Mouse (Mus musculus): Measurements from ENCODE around the gene Ucp1. TPM values are rescaled to one million over a fixed set of nuclear protein-coding genes. Genes with fewer than 3 reads are reported as not detected.
"Not testable (repeated sequence)": the region's sequence is repeated elsewhere in the genome, so short reads cannot be mapped to it uniquely, and the experiment has no call there.

Ucp1 gene
- polyA plus RNA-seq, 1 experiment from 2014 or later: not detected

DNA sequence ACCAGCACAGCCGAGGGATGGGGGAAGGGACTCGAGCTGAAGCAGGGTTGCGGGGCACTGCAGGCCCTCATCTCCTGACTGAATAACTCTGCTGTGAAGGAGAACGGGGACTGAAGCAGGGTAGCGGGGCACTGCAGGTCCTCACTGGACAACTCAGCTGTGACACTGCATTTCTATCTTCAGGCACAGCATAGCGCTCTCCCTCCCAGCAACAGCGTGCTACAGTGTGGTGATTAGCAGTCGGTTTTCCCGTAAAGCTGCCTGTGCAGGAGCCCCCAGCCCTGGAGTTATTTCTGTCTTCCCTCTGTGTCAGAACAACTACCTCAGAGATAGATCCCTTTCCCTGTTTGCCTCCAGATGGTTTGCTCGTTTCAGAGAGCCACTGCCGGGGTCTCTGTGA is 15.7 kb upstream of the Ucp1 start:
- no peak for ATAC-seq (ENCODE audit: insufficient read depth, low FRiP score)

DNA sequence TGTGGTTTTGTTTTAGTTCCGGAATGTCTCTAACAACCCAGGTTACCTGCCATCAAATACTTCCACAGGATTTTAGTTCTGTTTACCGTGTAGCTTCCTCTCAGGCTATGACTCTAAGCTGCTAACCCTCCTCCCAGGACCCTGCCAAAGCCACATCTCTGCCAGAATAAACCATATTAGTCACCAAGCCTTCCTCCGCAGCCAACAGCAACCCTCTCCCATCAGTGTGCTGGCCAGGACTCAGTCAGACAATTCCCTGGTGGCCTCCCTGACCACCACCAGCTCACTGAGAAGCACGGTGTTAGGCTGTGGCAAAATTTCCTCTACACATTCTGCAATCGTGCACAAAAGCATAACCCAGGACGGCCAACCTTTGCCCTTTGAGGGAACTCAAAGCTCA is 11.7 kb upstream of the Ucp1 start:
- no peaks in the 10 kb centered on the region for H3K4me1 ChIP-seq (ENCODE audit: control insufficient read depth, insufficient read depth, low read length)
- ATAC-seq (ENCODE audit: insufficient read depth, low FRiP score): no peak
- no peak overlapping the region for H3K27ac ChIP-seq (ENCODE audit: low read length)
- WGBS: 82% methylated on average over 6 of the region's 6 CpGs
- no peaks in the 10 kb centered on the region for H3K36me3 ChIP-seq (ENCODE audit: control insufficient read depth, insufficient read depth, low read length)
- no peaks in the 10 kb centered on the region for H3K27me3 ChIP-seq (ENCODE audit: control insufficient read depth, insufficient read depth, low read length)
- no peaks in the 10 kb centered on the region for H3K9me3 ChIP-seq (replicated peaks; ENCODE audit: control insufficient read depth, low read length)
- no peak overlapping the region for H3K9ac ChIP-seq (ENCODE audit: low read length)
- H3K4me2 ChIP-seq (ENCODE audit: low read depth, low read length): no peak overlapping the region
- H3K4me3 ChIP-seq (replicated peaks; ENCODE audit: low read length): no peak overlapping the region

More for the DNA sequence above, 15.7 kb upstream of the Ucp1 start:
- no peak overlapping the region for H3K4me2 ChIP-seq (ENCODE audit: low read depth, low read length)
- no peak overlapping the region for H3K27ac ChIP-seq (ENCODE audit: low read length)
- H3K27me3 ChIP-seq (ENCODE audit: control insufficient read depth, insufficient read depth, low read length): no peaks in the 10 kb centered on the region
- no peak overlapping the region for H3K4me3 ChIP-seq (replicated peaks; ENCODE audit: low read length)
- no peak overlapping the region for H3K9ac ChIP-seq (ENCODE audit: low read length)
- no peaks in the 10 kb centered on the region for H3K9me3 ChIP-seq (replicated peaks; ENCODE audit: control insufficient read depth, low read length)
- no peaks in the 10 kb centered on the region for H3K4me1 ChIP-seq (ENCODE audit: control insufficient read depth, insufficient read depth, low read length)
- 54% methylated on average over 11 of the region's 11 CpGs for WGBS
- no peaks in the 10 kb centered on the region for H3K36me3 ChIP-seq (ENCODE audit: control insufficient read depth, insufficient read depth, low read length)

DNA sequence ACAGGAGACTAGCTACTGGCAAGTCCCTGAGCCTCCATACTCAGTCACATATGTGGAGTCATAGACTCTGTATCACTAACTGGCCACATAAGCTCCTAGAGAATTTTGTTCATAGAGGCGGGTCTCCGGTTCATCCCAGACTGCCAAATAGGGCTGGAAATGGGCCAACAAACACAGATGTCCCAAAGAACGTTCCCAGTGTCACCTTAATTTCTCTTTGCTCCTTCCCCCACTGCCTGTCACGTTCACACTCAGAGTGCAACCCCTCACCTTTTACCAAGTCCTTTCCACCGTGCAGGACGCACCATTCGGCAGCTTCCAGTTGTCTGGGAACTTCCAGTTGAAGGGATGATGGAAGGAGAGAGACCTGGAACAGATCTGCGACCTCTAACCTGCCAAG is 4.8 kb upstream of the Ucp1 start:
- WGBS: 77% methylated on average over 8 of the region's 8 CpGs
- Histone ChIP-seq H3K4me1 (ENCODE audit: control insufficient read depth, insufficient read depth, low read length) (no peaks in the 10 kb centered on the region), H3K27me3 (ENCODE audit: control insufficient read depth, insufficient read depth, low read length) (peaks cover 12% of the 10 kb centered on the region; the same call in 1 of the 2 replicates), H3K9ac (ENCODE audit: low read length) (no peak overlapping the region), H3K36me3 (ENCODE audit: control insufficient read depth, insufficient read depth, low read length) (no peaks in the 10 kb centered on the region), H3K4me3 (replicated peaks; ENCODE audit: low read length) (no peak overlapping the region), H3K4me2 (ENCODE audit: low read depth, low read length) (no peak overlapping the region), H3K9me3 (replicated peaks; ENCODE audit: control insufficient read depth, low read length) (no peaks in the 10 kb centered on the region), H3K27ac (ENCODE audit: low read length) (no peak overlapping the region)
- no peak for ATAC-seq (ENCODE audit: insufficient read depth, low FRiP score)

DNA sequence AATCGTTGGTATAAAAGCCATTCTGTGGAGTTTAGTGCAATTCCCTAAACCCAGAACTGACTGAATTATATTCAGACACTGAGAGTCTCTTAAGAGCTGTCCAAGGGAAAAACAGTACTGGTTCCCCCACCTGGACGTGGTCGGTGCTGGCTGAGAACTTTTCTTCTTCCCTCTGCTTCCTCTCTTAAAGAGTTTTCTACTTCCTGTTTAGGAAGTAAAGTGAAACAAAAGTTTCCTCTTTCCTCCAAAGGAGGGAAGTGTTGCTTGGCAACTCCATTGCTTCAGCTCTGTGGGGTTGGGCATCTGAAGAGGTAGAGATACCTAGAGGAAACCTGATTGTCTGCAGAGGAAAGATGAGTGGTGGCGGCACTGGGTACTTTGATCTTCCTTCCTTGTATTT is 7.2 kb downstream of the Ucp1 start:
- Histone ChIP-seq H3K4me3 (replicated peaks; ENCODE audit: low read length) (no peak overlapping the region), H3K9ac (ENCODE audit: low read length) (no peak overlapping the region), H3K9me3 (replicated peaks; ENCODE audit: control insufficient read depth, low read length) (no peaks in the 10 kb centered on the region), H3K4me2 (ENCODE audit: low read depth, low read length) (no peak overlapping the region), H3K4me1 (ENCODE audit: control insufficient read depth, insufficient read depth, low read length) (no peaks in the 10 kb centered on the region), H3K27ac (ENCODE audit: low read length) (no peak overlapping the region), H3K27me3 (ENCODE audit: control insufficient read depth, insufficient read depth, low read length) (no peaks in the 10 kb centered on the region), H3K36me3 (ENCODE audit: control insufficient read depth, insufficient read depth, low read length) (no peaks in the 10 kb centered on the region)
- no peak for ATAC-seq (ENCODE audit: insufficient read depth, low FRiP score)
- WGBS: 57% methylated on average over 4 of the region's 4 CpGs

DNA sequence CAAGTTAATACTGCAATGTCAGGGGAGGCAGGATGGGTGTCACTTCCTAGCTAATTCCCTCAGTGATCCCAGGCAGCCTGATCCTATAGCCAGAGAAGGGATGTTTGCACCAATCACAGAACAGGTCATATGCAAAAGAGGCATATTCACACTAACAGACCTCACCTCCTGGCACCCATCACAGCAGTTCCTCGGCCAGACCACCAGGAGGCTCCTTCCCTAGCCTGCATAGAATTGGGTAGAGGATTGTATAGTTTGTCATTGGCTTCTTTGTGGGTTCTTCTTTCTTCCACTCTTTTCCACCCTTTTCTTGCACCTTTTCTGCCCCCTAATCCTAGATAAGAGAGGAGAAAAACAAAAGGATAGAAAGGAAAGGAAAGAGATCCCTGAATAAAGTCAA is 10.0 kb downstream of the Ucp1 start:
- no peak for ATAC-seq (ENCODE audit: insufficient read depth, low FRiP score)
- no peaks in the 10 kb centered on the region for H3K9me3 ChIP-seq (replicated peaks; ENCODE audit: control insufficient read depth, low read length)
- WGBS: 56% methylated on average over 1 of the region's 1 CpGs
- no peaks in the 10 kb centered on the region for H3K27me3 ChIP-seq (ENCODE audit: control insufficient read depth, insufficient read depth, low read length)
- no peak overlapping the region for H3K4me2 ChIP-seq (ENCODE audit: low read depth, low read length)
- H3K9ac ChIP-seq (ENCODE audit: low read length): no peak overlapping the region
- H3K36me3 ChIP-seq (ENCODE audit: control insufficient read depth, insufficient read depth, low read length): no peaks in the 10 kb centered on the region
- no peak overlapping the region for H3K27ac ChIP-seq (ENCODE audit: low read length)
- H3K4me1 ChIP-seq (ENCODE audit: control insufficient read depth, insufficient read depth, low read length): no peaks in the 10 kb centered on the region
- H3K4me3 ChIP-seq (replicated peaks; ENCODE audit: low read length): no peak overlapping the region

DNA sequence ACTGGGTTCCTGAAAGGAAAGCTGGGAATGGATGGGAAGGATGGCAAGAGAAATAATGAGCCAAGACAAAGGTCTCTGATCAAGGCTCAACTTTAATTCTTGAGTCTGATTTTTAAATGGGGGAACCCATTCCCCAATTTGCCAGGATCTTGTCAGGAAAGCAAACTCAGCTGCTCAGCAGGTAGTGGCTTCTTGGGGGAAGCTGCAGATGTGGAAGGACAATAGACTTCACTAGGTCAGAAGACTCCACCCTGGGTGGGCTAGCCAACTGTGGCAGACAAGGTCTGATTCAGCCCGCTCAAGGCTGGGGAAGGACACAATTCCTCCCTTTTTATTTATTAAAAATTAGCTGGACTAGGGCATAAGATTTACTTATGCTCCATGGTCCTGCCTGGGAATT is 14.8 kb downstream of the Ucp1 start:
- no peaks in the 10 kb centered on the region for H3K4me1 ChIP-seq (ENCODE audit: control insufficient read depth, insufficient read depth, low read length)
- no peaks in the 10 kb centered on the region for H3K27me3 ChIP-seq (ENCODE audit: control insufficient read depth, insufficient read depth, low read length)
- no peak overlapping the region for H3K9ac ChIP-seq (ENCODE audit: low read length)
- H3K27ac ChIP-seq (ENCODE audit: low read length): no peak overlapping the region
- no peak overlapping the region for H3K4me2 ChIP-seq (ENCODE audit: low read depth, low read length)
- WGBS: 81% methylated on average over 1 of the region's 1 CpGs
- H3K36me3 ChIP-seq (ENCODE audit: control insufficient read depth, insufficient read depth, low read length): no peaks in the 10 kb centered on the region
- no peak for ATAC-seq (ENCODE audit: insufficient read depth, low FRiP score)
- no peaks in the 10 kb centered on the region for H3K9me3 ChIP-seq (replicated peaks; ENCODE audit: control insufficient read depth, low read length)
- H3K4me3 ChIP-seq (replicated peaks; ENCODE audit: low read length): no peak overlapping the region

DNA sequence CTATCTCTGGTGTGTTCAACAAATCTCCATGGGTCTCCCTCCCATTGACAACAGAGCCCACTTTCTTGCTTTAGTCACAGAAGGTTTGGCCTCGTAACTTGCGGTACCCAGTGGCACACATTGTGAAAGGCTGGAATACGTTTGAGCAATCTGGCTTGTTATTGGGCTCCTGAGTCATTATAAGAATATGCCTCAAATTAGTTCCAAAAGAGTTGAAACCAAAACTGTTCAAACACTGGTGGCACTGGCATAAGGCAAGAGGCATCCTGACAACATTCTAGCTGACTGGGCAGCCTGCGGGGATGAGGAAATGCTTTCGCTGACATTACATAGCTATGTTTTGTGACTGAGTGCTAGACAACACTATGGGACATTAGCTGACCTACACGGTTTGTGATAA is 19.7 kb downstream of the Ucp1 start:
- ATAC-seq (ENCODE audit: insufficient read depth, low FRiP score): no peak
- Histone ChIP-seq H3K36me3 (ENCODE audit: control insufficient read depth, insufficient read depth, low read length) (0 out of 2 replicates have a peak, but pooled peaks cover 3% of the 10 kb centered on the region), H3K4me1 (ENCODE audit: control insufficient read depth, insufficient read depth, low read length) (no peaks in the 10 kb centered on the region), H3K27me3 (ENCODE audit: control insufficient read depth, insufficient read depth, low read length) (no peaks in the 10 kb centered on the region), H3K4me3 (replicated peaks; ENCODE audit: low read length) (no peak overlapping the region), H3K4me2 (ENCODE audit: low read depth, low read length) (no peak overlapping the region), H3K9ac (ENCODE audit: low read length) (no peak overlapping the region), H3K9me3 (replicated peaks; ENCODE audit: control insufficient read depth, low read length) (no peaks in the 10 kb centered on the region), H3K27ac (ENCODE audit: low read length) (no peak overlapping the region)
- 89% methylated on average over 6 of the region's 6 CpGs for WGBS

DNA sequence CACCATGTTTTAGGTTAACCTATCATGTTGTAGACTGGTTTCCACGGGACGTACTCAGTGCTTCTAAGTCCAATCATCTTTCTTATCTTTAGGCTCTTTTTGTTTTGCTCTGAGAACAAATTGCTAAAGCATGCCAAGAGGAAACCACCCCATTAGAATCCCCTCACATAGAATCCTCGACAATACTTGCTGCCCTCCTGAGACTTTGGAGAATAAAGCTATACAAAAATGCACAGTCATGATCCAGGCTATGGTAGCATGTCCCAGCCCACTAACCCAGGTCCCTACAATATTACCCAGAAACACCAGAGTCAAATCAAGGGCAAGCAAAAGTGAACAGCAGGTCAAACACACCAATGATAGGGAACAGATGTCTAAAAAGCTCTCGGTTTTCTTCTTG is 24.9 kb downstream of the Ucp1 start:
- H3K4me2 ChIP-seq (ENCODE audit: low read depth, low read length); H3K9me3 ChIP-seq (replicated peaks; ENCODE audit: control insufficient read depth, low read length); H3K9ac ChIP-seq (ENCODE audit: low read length); H3K27ac ChIP-seq (ENCODE audit: low read length); H3K4me1 ChIP-seq (ENCODE audit: control insufficient read depth, insufficient read depth, low read length); ATAC-seq (ENCODE audit: insufficient read depth, low FRiP score); H3K4me3 ChIP-seq (replicated peaks; ENCODE audit: low read length); H3K27me3 ChIP-seq (ENCODE audit: control insufficient read depth, insufficient read depth, low read length): not testable (repeated sequence)
- peaks cover 10% of the 10 kb centered on the region; the same call in 1 of the 2 replicates for H3K36me3 ChIP-seq (ENCODE audit: control insufficient read depth, insufficient read depth, low read length)
- WGBS: 75% methylated on average over 4 of the region's 4 CpGs

DNA sequence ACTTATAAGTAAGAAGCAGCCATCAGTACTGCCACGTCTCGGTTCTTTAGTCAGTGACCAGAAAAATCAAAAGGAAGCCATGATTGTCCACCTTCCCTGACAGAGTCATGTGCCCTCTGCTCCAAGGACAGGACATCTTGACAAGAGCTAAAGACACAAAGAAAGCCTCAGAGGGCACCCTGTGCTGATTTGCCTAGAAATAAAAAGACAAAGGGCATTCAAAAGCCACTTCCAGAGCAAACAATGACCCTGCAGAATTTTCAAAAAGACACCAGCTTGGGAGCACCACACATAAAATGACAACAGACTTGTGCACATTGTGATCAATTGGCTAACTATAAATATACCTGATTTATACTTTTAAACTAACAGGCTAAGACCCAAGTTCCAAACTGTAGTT is 25.5 kb downstream of the Ucp1 start:
- Histone ChIP-seq H3K27me3 (ENCODE audit: control insufficient read depth, insufficient read depth, low read length) (no peaks in the 10 kb centered on the region), H3K9ac (ENCODE audit: low read length) (no peak overlapping the region), H3K4me1 (ENCODE audit: control insufficient read depth, insufficient read depth, low read length) (no peaks in the 10 kb centered on the region), H3K27ac (ENCODE audit: low read length) (no peak overlapping the region), H3K4me2 (ENCODE audit: low read depth, low read length) (no peak overlapping the region), H3K4me3 (replicated peaks; ENCODE audit: low read length) (no peak overlapping the region), H3K9me3 (replicated peaks; ENCODE audit: control insufficient read depth, low read length) (no peaks in the 10 kb centered on the region), H3K36me3 (ENCODE audit: control insufficient read depth, insufficient read depth, low read length) (peaks cover 10% of the 10 kb centered on the region; the same call in 1 of the 2 replicates)
- no peak for ATAC-seq (ENCODE audit: insufficient read depth, low FRiP score)
- 79% methylated on average over 2 of the region's 2 CpGs for WGBS

DNA sequence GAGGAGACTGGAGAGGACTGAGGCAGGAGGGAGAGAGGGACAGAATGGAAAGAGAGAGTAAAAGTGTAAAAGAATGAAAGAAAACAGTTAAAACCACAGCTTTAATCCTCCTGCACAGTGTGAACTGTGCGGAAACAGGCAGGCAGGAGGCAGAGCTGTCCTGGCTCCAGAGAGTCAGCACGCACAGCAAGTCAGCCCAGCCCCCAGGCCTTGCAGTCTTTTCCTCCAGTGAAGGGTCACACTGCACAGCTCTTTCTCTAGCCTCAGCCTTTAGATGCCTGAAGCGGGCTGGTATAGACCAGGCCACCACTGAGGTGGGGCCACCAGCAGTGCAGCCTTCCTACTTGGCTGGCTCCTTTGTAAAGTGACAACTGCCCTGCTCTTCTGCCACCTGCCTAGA is 30.4 kb downstream of the Ucp1 start:
- Histone ChIP-seq H3K4me3 (replicated peaks; ENCODE audit: low read length) (no peak overlapping the region), H3K4me2 (ENCODE audit: low read depth, low read length) (no peak overlapping the region), H3K27ac (ENCODE audit: low read length) (no peak overlapping the region), H3K9me3 (replicated peaks; ENCODE audit: control insufficient read depth, low read length) (no peaks in the 10 kb centered on the region), H3K4me1 (ENCODE audit: control insufficient read depth, insufficient read depth, low read length) (no peaks in the 10 kb centered on the region), H3K27me3 (ENCODE audit: control insufficient read depth, insufficient read depth, low read length) (no peaks in the 10 kb centered on the region), H3K36me3 (ENCODE audit: control insufficient read depth, insufficient read depth, low read length) (peaks cover 8% of the 10 kb centered on the region; the same call in 1 of the 2 replicates), H3K9ac (ENCODE audit: low read length) (no peak overlapping the region)
- WGBS: 81% methylated on average over 3 of the region's 3 CpGs
- no peak for ATAC-seq (ENCODE audit: insufficient read depth, low FRiP score)

All from stomach, embryonic 16.5 days (tissue).